Mouse (Mus musculus) ES-Bruce4 (cell line): ENCODE measurements around the gene Hist1h3d. TPM values are rescaled to one million over a fixed set of nuclear protein-coding genes. Genes with fewer than 3 reads are reported as not detected.
"Not testable (repeated sequence)": the region's sequence is repeated elsewhere in the genome, so short reads cannot be mapped to it uniquely, and the experiment has no call there.

ENCODE experiments used
- H3K27ac ChIP-seq: 2 replicates; pipeline ENCODE4 v1.5.1; 2012; ENCODE audit warnings: low read length, inconsistent platforms; ENCODE audit not compliant: insufficient read depth
- H3K27me3 ChIP-seq: 2 replicates; pipeline ENCODE4 v1.6.1; 2012; ENCODE audit warnings: mild to moderate bottlenecking, low read length, inconsistent platforms; ENCODE audit not compliant: control insufficient read depth, poor library complexity, insufficient read depth, severe bottlenecking
- H3K36me3 ChIP-seq: 2 replicates; pipeline ENCODE4 v1.6.1; 2012; ENCODE audit warnings: inconsistent platforms, mild to moderate bottlenecking, low read length, moderate library complexity; ENCODE audit not compliant: control insufficient read depth, poor library complexity, insufficient read depth, severe bottlenecking
- H3K4me1 ChIP-seq: one replicate; pipeline ENCODE4 v1.8.1; 2011; ENCODE audit warnings: low read length; ENCODE audit not compliant: control insufficient read depth, insufficient read depth
- H3K4me3 ChIP-seq: 2 replicates; pipeline ENCODE4 v1.5.1; 2011; ENCODE audit warnings: low read depth, mild to moderate bottlenecking, low read length
- H3K9ac ChIP-seq: 2 replicates; pipeline ENCODE4 v1.6.1; 2012; ENCODE audit warnings: low read depth, mild to moderate bottlenecking, inconsistent platforms; ENCODE audit not compliant: poor library complexity, severe bottlenecking
- H3K9me3 ChIP-seq: replicated peaks from 2 replicates; pipeline ENCODE4 v1.6.1; 2012; ENCODE audit warnings: mild to moderate bottlenecking, low read length, inconsistent platforms; ENCODE audit not compliant: control insufficient read depth, poor library complexity, insufficient read depth, severe bottlenecking
- CTCF ChIP-seq: IDR thresholded peaks from one replicate; pipeline ENCODE4 v1.8.1; 2011; ENCODE audit warnings: low read depth, low read length
- EP300 ChIP-seq: IDR thresholded peaks from 2 replicates; pipeline ENCODE4 v1.6.1; 2011; ENCODE audit warnings: low read depth, low read length; ENCODE audit not compliant: insufficient read depth
- POLR2A ChIP-seq: IDR thresholded peaks from one replicate; pipeline ENCODE4 v1.8.1; 2011; ENCODE audit warnings: low read length; ENCODE audit not compliant: insufficient read depth
- polyA plus RNA-seq: library from polyadenylated mRNA; stranded (reverse); fragments of >200 nt; gene quantifications from 2 replicates; pipeline ENCODE4 v1.2.4, GENCODE M21; 2011; ENCODE audit warnings: low read depth; ENCODE audit not compliant: missing spikeins, insufficient read depth, insufficient read length

Hist1h3d gene
- polyA plus RNA-seq, 1 experiment, result 3.2 TPM

DNA sequence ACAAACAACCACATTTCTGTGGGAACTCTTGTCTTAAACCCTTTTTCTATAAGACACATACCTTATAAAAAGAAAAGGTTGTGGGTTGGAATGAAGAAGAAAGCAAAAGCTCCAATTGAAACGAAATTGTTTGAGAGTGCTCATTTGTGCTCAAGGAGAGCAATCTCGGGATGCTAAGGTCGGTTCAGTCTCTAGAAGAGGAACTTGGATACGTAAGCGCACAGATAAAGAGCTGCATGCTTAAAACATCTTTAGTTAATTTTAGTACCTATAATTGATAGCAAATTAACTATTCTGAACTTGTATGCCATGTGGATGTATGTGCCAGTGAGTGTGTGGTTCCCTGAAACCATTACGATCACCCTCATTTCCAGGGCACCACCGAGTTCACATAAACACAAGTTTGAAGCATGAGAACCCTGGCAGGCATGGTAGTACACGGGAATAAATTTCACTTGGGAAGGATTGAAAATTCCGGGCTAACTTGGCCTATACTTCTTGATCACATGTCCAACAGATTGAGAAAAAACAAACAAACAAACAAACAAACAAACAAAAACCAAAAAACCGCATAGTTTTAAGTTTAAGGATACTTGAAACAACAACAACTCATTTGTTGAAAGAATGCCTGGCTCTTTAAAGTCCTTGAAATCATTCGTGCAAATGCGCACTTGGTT is 44.6 kb downstream of the Hist1h3d start:
- Histone ChIP-seq H3K4me1 (no peaks in the 10 kb centered on the region), H3K9me3 (no peaks in the 10 kb centered on the region), H3K36me3 (no peaks in the 10 kb centered on the region), H3K27me3 (no peaks in the 10 kb centered on the region; the same call in 1 of the 2 replicates), H3K4me3 (peak overlapping the region; percentile 89), H3K9ac (peak overlapping the region; percentile 79), H3K27ac (peak overlapping the region; percentile 74)
- TF ChIP-seq CTCF (no peak), EP300 (no peak), POLR2A (no peak)

DNA sequence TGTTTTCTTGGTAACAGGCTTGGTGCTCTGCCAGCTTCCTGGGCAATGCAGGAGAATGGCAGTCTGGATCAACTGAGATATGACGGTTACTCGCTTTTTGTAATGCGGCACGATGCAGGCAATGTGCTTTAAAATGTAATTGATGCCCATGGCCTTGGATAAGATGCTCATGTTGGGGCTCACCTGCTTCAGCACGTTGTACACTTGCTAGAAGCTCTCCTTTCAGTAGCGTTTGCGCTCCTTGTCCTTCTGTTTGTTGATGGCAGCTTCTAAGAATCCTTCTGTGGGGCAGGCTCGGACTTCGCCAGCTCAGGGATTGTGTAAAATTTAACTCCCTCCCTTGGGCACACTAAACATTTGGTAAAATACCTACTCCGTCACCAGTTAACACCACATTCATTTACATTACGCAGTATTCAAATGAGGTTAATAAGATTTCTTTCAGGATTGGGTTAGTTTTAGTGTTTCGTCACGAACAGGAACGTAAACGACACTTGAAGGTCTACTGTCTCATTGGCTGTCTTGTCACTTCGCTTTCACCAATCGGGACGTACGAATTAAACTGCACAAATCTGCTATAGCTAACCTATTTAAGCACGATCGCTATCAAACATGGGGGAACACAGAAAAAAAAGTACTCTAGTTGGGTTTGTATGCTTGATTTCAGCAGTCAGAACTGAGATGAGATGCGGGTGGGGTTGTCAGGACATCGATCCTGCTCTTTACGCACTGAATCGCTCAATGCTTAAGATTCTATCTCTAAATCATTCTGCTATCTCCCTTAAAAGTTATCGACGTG is 45.4 kb downstream of the Hist1h3d start, which contains the start of gene Hist1h2be:
TSS of gene Hist1h2be (minus strand) at position 392 of the 799 bp plus-strand sequence.
- Histone ChIP-seq H3K4me3 (peak within 1 kb of the TSS; percentile 89), H3K9ac (peak within 1 kb of the TSS; percentile 79), H3K27me3 (no peaks in the 10 kb centered on the region; the same call in 1 of the 2 replicates), H3K4me1 (no peaks in the 10 kb centered on the region), H3K27ac (peak within 1 kb of the TSS; percentile 74), H3K9me3 (no peaks in the 10 kb centered on the region), H3K36me3 (no peaks in the 10 kb centered on the region)
- TF ChIP-seq CTCF (no peak), POLR2A (no peak), EP300 (no peak)

DNA sequence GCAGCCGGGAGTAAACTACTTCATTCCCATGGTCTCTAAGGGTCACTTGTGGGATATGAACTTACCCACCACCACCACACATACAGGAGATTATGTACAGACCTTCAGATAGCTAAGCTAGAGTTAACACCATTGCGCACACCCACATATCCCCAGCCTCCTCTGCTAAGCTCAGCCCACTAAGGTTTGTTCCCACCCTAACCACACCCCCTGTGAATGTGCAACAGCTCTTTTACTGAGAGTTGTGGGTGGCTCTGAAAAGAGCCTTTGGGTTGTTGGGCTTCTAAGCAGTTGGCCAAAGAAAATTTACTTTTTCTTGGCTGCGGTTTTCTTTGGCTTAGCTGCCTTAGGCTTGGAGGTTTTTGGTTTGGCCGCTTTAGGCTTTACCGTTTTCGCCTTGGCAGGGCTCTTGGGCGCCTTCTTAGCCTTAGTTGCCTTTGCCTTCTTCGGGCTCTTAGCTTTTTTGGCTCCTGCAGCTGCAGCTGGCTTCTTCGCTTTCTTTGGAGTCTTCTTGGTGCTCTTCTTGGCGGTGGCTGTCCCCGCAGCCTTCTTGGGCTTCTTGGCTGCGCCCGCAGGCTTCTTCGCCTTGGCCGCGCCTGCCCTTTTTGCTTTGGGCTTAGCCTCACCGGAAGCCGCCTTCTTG is 46.1 kb downstream of the Hist1h3d start:
- TF ChIP-seq EP300 (no peak), POLR2A (peak; percentile 51), CTCF (no peak)
- no peaks in the 10 kb centered on the region; the same call in 1 of the 2 replicates for H3K27me3 ChIP-seq

DNA sequence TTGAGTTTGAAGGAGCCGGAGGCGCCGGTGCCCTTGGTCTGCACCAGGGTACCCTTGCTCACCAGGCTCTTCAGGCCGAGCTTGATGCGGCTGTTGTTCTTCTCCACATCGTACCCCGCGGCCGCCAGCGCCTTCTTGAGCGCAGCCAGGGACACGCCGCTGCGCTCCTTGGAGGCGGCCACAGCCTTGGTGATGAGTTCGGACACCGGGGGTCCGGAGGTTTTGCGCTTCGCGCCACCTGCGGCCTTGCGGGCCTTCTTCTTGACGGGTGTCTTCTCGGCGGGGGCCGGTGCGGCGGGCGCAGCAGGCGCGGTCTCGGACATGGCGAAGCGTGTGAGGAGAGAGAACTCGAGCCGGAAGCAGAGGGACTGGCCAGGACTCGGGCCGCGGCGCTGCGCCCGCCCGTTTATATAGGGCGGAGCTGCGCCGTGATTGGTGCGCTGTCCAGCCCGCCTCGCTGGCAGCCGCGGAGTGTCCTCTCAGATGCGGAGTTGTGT is 46.7 kb downstream of the Hist1h3d start, which contains the start of gene Hist1h1e:
TSS of gene Hist1h1e (minus strand) at position 384 of the 497 bp plus-strand sequence.
- not testable (repeated sequence) for H3K9me3 ChIP-seq, H3K36me3 ChIP-seq, H3K27me3 ChIP-seq, H3K4me1 ChIP-seq
- Histone ChIP-seq H3K9ac (peak within 1 kb of the TSS; percentile 79), H3K27ac (peak within 1 kb of the TSS; percentile 73), H3K4me3 (peak within 1 kb of the TSS; percentile 76)
- TF ChIP-seq EP300 (0 out of 2 replicates have a peak, but pooled peaks have one; percentile 4), POLR2A (peak; percentile 90)

More for the DNA sequence above, 46.1 kb downstream of the Hist1h3d start:
- Histone ChIP-seq H3K36me3 (no peaks in the 10 kb centered on the region), H3K4me1 (no peaks in the 10 kb centered on the region), H3K9me3 (no peaks in the 10 kb centered on the region), H3K27ac (peak overlapping the region; percentile 73), H3K9ac (peak overlapping the region; percentile 79), H3K4me3 (peak overlapping the region; percentile 76)

DNA sequence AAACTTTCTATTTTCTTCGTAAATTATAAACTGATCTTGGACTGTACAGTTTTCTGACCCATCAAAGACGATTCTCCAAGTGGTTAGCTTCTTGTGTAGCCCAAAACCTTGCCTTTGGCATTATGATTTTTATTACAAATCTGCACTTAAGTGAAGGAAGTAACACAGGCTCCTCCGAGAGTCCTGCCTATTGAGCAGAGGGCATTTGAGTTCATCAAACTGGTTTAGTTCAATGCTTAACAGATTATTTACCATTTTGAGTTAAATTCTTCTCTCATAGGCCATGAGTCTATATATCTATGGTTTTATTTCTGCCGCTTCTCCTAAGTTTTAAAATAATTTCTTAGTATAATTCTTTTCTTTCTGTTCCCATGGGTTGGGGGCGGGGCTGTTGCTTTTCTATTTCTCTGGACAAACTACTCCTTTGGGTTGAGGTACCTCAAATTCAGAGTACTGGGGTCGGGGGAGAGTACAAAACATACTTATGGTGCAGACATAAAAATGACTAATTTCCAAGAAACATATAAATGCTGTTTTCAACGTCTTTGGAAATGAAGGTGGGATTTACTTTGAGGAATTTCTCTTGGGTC is 47.4 kb downstream of the Hist1h3d start:
- H3K9ac ChIP-seq, result peak overlapping the region; percentile 79
- H3K9me3 ChIP-seq, result no peaks in the 10 kb centered on the region
- H3K4me1 ChIP-seq, result no peaks in the 10 kb centered on the region
- H3K27ac ChIP-seq, result no peak overlapping the region
- H3K36me3 ChIP-seq, result no peaks in the 10 kb centered on the region
- no peaks in the 10 kb centered on the region; the same call in 1 of the 2 replicates for H3K27me3 ChIP-seq
- H3K4me3 ChIP-seq, result no peak overlapping the region
- TF ChIP-seq CTCF (no peak), EP300 (no peak), POLR2A (no peak)

Other genes starting within 250 kb of the Hist1h3d start
- 47.3 and 52.8 TPM in 2 replicates for gene Zfp322a, start 206.6 kb upstream of the Hist1h3d start, polyA plus RNA-seq
- gene Abt1, start 151.9 kb upstream of the Hist1h3d start, polyA plus RNA-seq, result 10.0 and 10.3 TPM in 2 replicates
- 0.40 and 0.46 TPM in 2 replicates for gene Btn1a1, start 109.9 kb upstream of the Hist1h3d start, polyA plus RNA-seq
- gene Btn2a2, start 86.9 kb upstream of the Hist1h3d start, polyA plus RNA-seq, result 0.91 and 1.9 TPM in 2 replicates
- gene Hist1h4h, start 44.7 kb upstream of the Hist1h3d start, polyA plus RNA-seq, result 16.9 and 19.1 TPM in 2 replicates
- gene Hist1h2af, start 41.9 kb upstream of the Hist1h3d start, polyA plus RNA-seq, result 68.8 and 97.9 TPM in 2 replicates
- gene Hist1h3g, start 40.3 kb upstream of the Hist1h3d start, polyA plus RNA-seq, result 8.9 and 16.9 TPM in 2 replicates
- 3.9 and 4.2 TPM in 2 replicates for gene Hist1h2bh, start 32.4 kb upstream of the Hist1h3d start, polyA plus RNA-seq
- gene Hist1h3f, start 31.7 kb upstream of the Hist1h3d start, polyA plus RNA-seq, result 1.5 TPM in 1 of 2 replicates, not detected in the other
- gene Hist1h4f, start 24.1 kb upstream of the Hist1h3d start, polyA plus RNA-seq, result 24.1 and 31.1 TPM in 2 replicates
- 1.6 and 2.0 TPM in 2 replicates for gene Hist1h1d, start 22.5 kb upstream of the Hist1h3d start, polyA plus RNA-seq
- gene Hist1h3e, start 13.4 kb upstream of the Hist1h3d start, polyA plus RNA-seq, result 14.3 and 15.4 TPM in 2 replicates
- gene Hist1h2ae, start 4.5 kb upstream of the Hist1h3d start, polyA plus RNA-seq, result 5.0 and 8.2 TPM in 2 replicates
- gene Hist1h2bg, start 4.4 kb upstream of the Hist1h3d start, polyA plus RNA-seq, result 13.4 and 16.7 TPM in 2 replicates
- 21.5 and 23.2 TPM in 2 replicates for gene Hist1h2bf, start 1.6 kb upstream of the Hist1h3d start, polyA plus RNA-seq
- gene Hist1h2ad, start 1.4 kb upstream of the Hist1h3d start, polyA plus RNA-seq, result 2.0 TPM in 1 of 2 replicates, not detected in the other
- 4.3 and 4.8 TPM in 2 replicates for gene Hist1h4d, start 5.8 kb downstream of the Hist1h3d start, polyA plus RNA-seq
- 1.8 TPM in 2 replicates for gene Hist1h2be, start 45.4 kb downstream of the Hist1h3d start, polyA plus RNA-seq
- 6.9 and 8.4 TPM in 2 replicates for gene Hist1h1e, start 46.8 kb downstream of the Hist1h3d start, polyA plus RNA-seq
- 0.37 and 0.91 TPM in 2 replicates for gene Hist1h2ac, start 108.2 kb downstream of the Hist1h3d start, polyA plus RNA-seq
- gene Hist1h2bc, start 108.4 kb downstream of the Hist1h3d start, polyA plus RNA-seq, result 9.1 and 10.6 TPM in 2 replicates
- gene Hist1h1t, start 120.1 kb downstream of the Hist1h3d start, polyA plus RNA-seq, result not detected in 2 replicates
- 1.3 and 2.5 TPM in 2 replicates for gene Hist1h4c, start 122.7 kb downstream of the Hist1h3d start, polyA plus RNA-seq
- not detected in 2 replicates for gene Hfe, start 135.1 kb downstream of the Hist1h3d start, polyA plus RNA-seq
- gene Hist1h1c, start 163.0 kb downstream of the Hist1h3d start, polyA plus RNA-seq, result 10.8 and 13.3 TPM in 2 replicates
- gene Hist1h3c, start 169.8 kb downstream of the Hist1h3d start, polyA plus RNA-seq, result 3.6 and 8.6 TPM in 2 replicates
- gene Hist1h2bb, start 171.0 kb downstream of the Hist1h3d start, polyA plus RNA-seq, result 9.8 and 11.5 TPM in 2 replicates
- gene Hist1h2ab, start 175.4 kb downstream of the Hist1h3d start, polyA plus RNA-seq, result 11.9 and 17.9 TPM in 2 replicates
- gene Hist1h3b, start 176.5 kb downstream of the Hist1h3d start, polyA plus RNA-seq, result 5.0 and 9.4 TPM in 2 replicates
- 28.2 and 29.2 TPM in 2 replicates for gene Hist1h4b, start 181.2 kb downstream of the Hist1h3d start, polyA plus RNA-seq
- gene Hist1h4a, start 185.5 kb downstream of the Hist1h3d start, polyA plus RNA-seq, result 3.1 and 4.5 TPM in 2 replicates
- gene Hist1h3a, start 186.6 kb downstream of the Hist1h3d start, polyA plus RNA-seq, result 5.4 TPM in 1 of 2 replicates, not detected in the other
- gene Hist1h1a, start 187.9 kb downstream of the Hist1h3d start, polyA plus RNA-seq, result 7.8 and 8.6 TPM in 2 replicates
- not detected in 2 replicates for gene Trim38, start 194.2 kb downstream of the Hist1h3d start, polyA plus RNA-seq
- not detected in 2 replicates for gene Slc17a2, start 231.2 kb downstream of the Hist1h3d start, polyA plus RNA-seq